Mouse (Mus musculus) T-cell, adult 2 months (primary cell): ENCODE data around the gene Plcl2.

Source experiments
- DNase-seq: peaks from one replicate; pipeline ENCODE4 v3.0.0; 2022; ENCODE audit warnings: low spot score

Plcl2 gene

DNA sequence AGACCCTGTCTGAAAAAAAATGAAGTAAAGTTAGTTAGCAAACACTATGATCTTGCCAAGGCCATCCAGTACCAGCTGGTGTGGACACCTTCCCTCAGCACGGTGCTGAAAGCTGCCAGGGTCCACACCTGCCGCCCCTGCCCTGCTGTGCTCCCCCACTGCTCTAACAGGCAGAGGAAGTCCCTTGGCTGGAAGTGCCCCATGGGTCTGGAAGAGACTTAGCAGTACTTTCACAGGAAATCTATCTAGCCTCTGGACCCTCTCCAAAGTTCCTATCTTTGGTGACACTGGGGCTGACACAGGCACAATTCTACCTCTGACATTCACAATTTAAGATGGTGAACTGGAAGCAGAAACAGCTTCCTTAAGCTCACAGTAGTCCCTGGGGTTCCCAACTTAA lies 227.9 kb downstream of the Plcl2 start:
- no peak for DNase-seq
